Mouse (Mus musculus): ENCODE measurements around the gene Pnp. TPM values are rescaled to one million over a fixed set of nuclear protein-coding genes. Genes with fewer than 3 reads are reported as not detected.

The Pnp gene
- total RNA-seq, 2 experiments from 2014 or later = 257 to 259 TPM

Other genes with a start within 250 kb of the Pnp start
- not detected in 2 replicates for gene Olfr747, start 237.9 kb upstream of the Pnp start, total RNA-seq (2014; fragmentation: Nextera tagmentation)
- not detected in 2 replicates for gene Olfr747, start 237.9 kb upstream of the Pnp start, total RNA-seq (2017)
- not detected in 2 replicates for gene Olfr748, start 223.7 kb upstream of the Pnp start, total RNA-seq (2014; fragmentation: Nextera tagmentation)
- not detected in 2 replicates for gene Olfr748, start 223.7 kb upstream of the Pnp start, total RNA-seq (2017)
- not detected in 2 replicates for gene Olfr749, start 186.0 kb upstream of the Pnp start, total RNA-seq (2014; fragmentation: Nextera tagmentation)
- gene Olfr749, start 186.0 kb upstream of the Pnp start, total RNA-seq (2017) = not detected in 2 replicates
- gene Ttc5, start 145.6 kb upstream of the Pnp start, total RNA-seq (2014; fragmentation: Nextera tagmentation) = 43.2 and 47.1 TPM in 2 replicates
- 39.8 and 54.4 TPM in 2 replicates for gene Ttc5, start 145.6 kb upstream of the Pnp start, total RNA-seq (2017)
- not detected in 2 replicates for gene Ccnb1ip1, start 123.3 kb upstream of the Pnp start, total RNA-seq (2014; fragmentation: Nextera tagmentation)
- not detected in 2 replicates for gene Ccnb1ip1, start 123.3 kb upstream of the Pnp start, total RNA-seq (2017)
- 61.2 and 110 TPM in 2 replicates for gene Parp2, start 123.2 kb upstream of the Pnp start, total RNA-seq (2014; fragmentation: Nextera tagmentation)
- 85.2 and 92.3 TPM in 2 replicates for gene Parp2, start 123.2 kb upstream of the Pnp start, total RNA-seq (2017)
- gene Tep1, start 60.5 kb upstream of the Pnp start, total RNA-seq (2014; fragmentation: Nextera tagmentation) = 41.8 and 54.2 TPM in 2 replicates
- gene Tep1, start 60.5 kb upstream of the Pnp start, total RNA-seq (2017) = 17.4 and 21.1 TPM in 2 replicates
- 0.17 TPM in 1 of 2 replicates, not detected in the other for gene Klhl33, start 33.6 kb upstream of the Pnp start, total RNA-seq (2014; fragmentation: Nextera tagmentation)
- 0.10 and 0.73 TPM in 2 replicates for gene Klhl33, start 33.6 kb upstream of the Pnp start, total RNA-seq (2017)
- gene Osgep, start 6.2 kb upstream of the Pnp start, total RNA-seq (2014; fragmentation: Nextera tagmentation) = 77.5 and 111 TPM in 2 replicates
- gene Osgep, start 6.2 kb upstream of the Pnp start, total RNA-seq (2017) = 110 and 118 TPM in 2 replicates
- gene Apex1, start 6.1 kb upstream of the Pnp start, total RNA-seq (2014; fragmentation: Nextera tagmentation) = 214 and 260 TPM in 2 replicates
- gene Apex1, start 6.1 kb upstream of the Pnp start, total RNA-seq (2017) = 202 and 229 TPM in 2 replicates
- gene Pip4p1, start 226 bp upstream of the Pnp start, total RNA-seq (2014; fragmentation: Nextera tagmentation) = 48.4 and 72.7 TPM in 2 replicates
- 20.9 and 25.0 TPM in 2 replicates for gene Pip4p1, start 226 bp upstream of the Pnp start, total RNA-seq (2017)
- not detected in 2 replicates for gene Gm49342, start 13.4 kb downstream of the Pnp start, total RNA-seq (2014; fragmentation: Nextera tagmentation)
- 68.4 TPM in 1 of 2 replicates, not detected in the other for gene Gm49342, start 13.4 kb downstream of the Pnp start, total RNA-seq (2017)
- gene Pnp2, start 24.9 kb downstream of the Pnp start, total RNA-seq (2014; fragmentation: Nextera tagmentation) = 5.4 and 16.2 TPM in 2 replicates
- gene Pnp2, start 24.9 kb downstream of the Pnp start, total RNA-seq (2017) = 4.3 and 5.3 TPM in 2 replicates
- gene Rnase10, start 76.7 kb downstream of the Pnp start, total RNA-seq (2014; fragmentation: Nextera tagmentation) = not detected in 2 replicates
- gene Rnase10, start 76.7 kb downstream of the Pnp start, total RNA-seq (2017) = 2.5 and 3.2 TPM in 2 replicates
- gene Rnase9, start 110.8 kb downstream of the Pnp start, total RNA-seq (2014; fragmentation: Nextera tagmentation) = not detected in 2 replicates
- gene Rnase9, start 110.8 kb downstream of the Pnp start, total RNA-seq (2017) = not detected in 2 replicates
- not detected in 2 replicates for gene Rnase11, start 119.1 kb downstream of the Pnp start, total RNA-seq (2014; fragmentation: Nextera tagmentation)
- not detected in 2 replicates for gene Rnase11, start 119.1 kb downstream of the Pnp start, total RNA-seq (2017)
- gene Rnase12, start 126.6 kb downstream of the Pnp start, total RNA-seq (2014; fragmentation: Nextera tagmentation) = 6.2 and 27.0 TPM in 2 replicates
- 11.0 and 12.6 TPM in 2 replicates for gene Rnase12, start 126.6 kb downstream of the Pnp start, total RNA-seq (2017)
- not detected in 2 replicates for gene Olfr750, start 143.4 kb downstream of the Pnp start, total RNA-seq (2014; fragmentation: Nextera tagmentation)
- gene Olfr750, start 143.4 kb downstream of the Pnp start, total RNA-seq (2017) = not detected in 2 replicates
- 1.7 and 6.8 TPM in 2 replicates for gene Rnase4, start 160.0 kb downstream of the Pnp start, total RNA-seq (2014; fragmentation: Nextera tagmentation)
- 2.5 and 2.9 TPM in 2 replicates for gene Rnase4, start 160.0 kb downstream of the Pnp start, total RNA-seq (2017)
- 0.45 TPM in 1 of 2 replicates, not detected in the other for gene Ang, start 160.1 kb downstream of the Pnp start, total RNA-seq (2014; fragmentation: Nextera tagmentation)
- gene Ang, start 160.1 kb downstream of the Pnp start, total RNA-seq (2017) = 1.4 and 1.8 TPM in 2 replicates
- gene Eddm3b, start 183.3 kb downstream of the Pnp start, total RNA-seq (2014; fragmentation: Nextera tagmentation) = not detected in 2 replicates
- not detected in 2 replicates for gene Eddm3b, start 183.3 kb downstream of the Pnp start, total RNA-seq (2017)
- 1.2 and 6.1 TPM in 2 replicates for gene Rnase6, start 192.8 kb downstream of the Pnp start, total RNA-seq (2014; fragmentation: Nextera tagmentation)
- gene Rnase6, start 192.8 kb downstream of the Pnp start, total RNA-seq (2017) = 8.2 and 10.0 TPM in 2 replicates
- gene Rnase1, start 215.7 kb downstream of the Pnp start, total RNA-seq (2014; fragmentation: Nextera tagmentation) = not detected in 2 replicates
- gene Rnase1, start 215.7 kb downstream of the Pnp start, total RNA-seq (2017) = not detected in 2 replicates
- gene Rnase2b, start 231.2 kb downstream of the Pnp start, total RNA-seq (2014; fragmentation: Nextera tagmentation) = not detected in 2 replicates
- not detected in 2 replicates for gene Rnase2b, start 231.2 kb downstream of the Pnp start, total RNA-seq (2017)